In genomic region chr11:78435776-78436349, GRCm38 (mm10) we compare ENCODE assay signal across 9 mouse cellular contexts. TPM values are rescaled to one million over a fixed set of nuclear protein-coding genes. Genes with fewer than 3 reads are reported as not detected.
DNase-seq lines count a peak whose midpoint lies in the region; ATAC-seq lines count a peak whose summit lies in the region.
"Had no signal": no experiment of that assay in that cellular context is flagged by ENCODE, and none has a peak within 500 bp of the region (broad histone marks: within the 10 kb centered on the region; RNA-seq: fewer than 3 reads in every experiment).

No protein-coding gene starts in this region.

- ATAC-seq in forebrain, embryonic 14.5 days = no peak
- peak; percentile 59; the same call in 1 of the 2 replicates for ATAC-seq in limb, embryonic 12.5 days (ENCODE audit: insufficient number of reproducible peaks, insufficient read depth, low FRiP score, low TSS enrichment, low read depth)
- ATAC-seq in neural tube, embryonic 11.5 days (ENCODE audit: insufficient read depth, low FRiP score, low TSS enrichment) = no peak

- no peak overlapping the region for H3K4me2 ChIP-seq in forebrain, embryonic 14.5 days (ENCODE audit: low read length)
- H3K4me2 ChIP-seq in limb, embryonic 12.5 days = peak overlapping the region; percentile 40
- peak overlapping the region; percentile 22 for H3K4me2 ChIP-seq in neural tube, embryonic 11.5 days (ENCODE audit: low read depth)

- DNase-seq in urinary bladder, postnatal 14 days (ENCODE audit: low spot score) = peak; percentile 55
- DNase-seq in urinary bladder, adult 2 months (ENCODE audit: low spot score) = no peak
- peak; percentile 80 for DNase-seq in adrenal gland, postnatal 10 days
- peak; percentile 32 for DNase-seq in forebrain, embryonic 14.5 days (ENCODE audit: low spot score)
- peak; percentile 74 for DNase-seq in neural tube, embryonic 11.5 days (ENCODE audit: low spot score)
- no peak for DNase-seq in frontal cortex, postnatal 10 days (ENCODE audit: low spot score in 2 of 2)
- no peak for DNase-seq in layer of hippocampus, postnatal 14 days (ENCODE audit: low spot score in 2 of 2)

- no peaks in the 10 kb centered on the region for H3K36me3 ChIP-seq in forebrain, embryonic 14.5 days (ENCODE audit: control insufficient read depth, insufficient read depth, low read length)
- no peaks in the 10 kb centered on the region for H3K36me3 ChIP-seq in limb, embryonic 12.5 days
- H3K36me3 ChIP-seq in neural tube, embryonic 11.5 days (ENCODE audit: control insufficient read depth, insufficient read depth, low read length) = no peaks in the 10 kb centered on the region

- no peak overlapping the region for H3K9ac ChIP-seq in forebrain, embryonic 14.5 days (ENCODE audit: low read length)
- no peak overlapping the region for H3K9ac ChIP-seq in limb, embryonic 12.5 days (replicated peaks)
- peak overlapping the region; percentile 2; the same call in 1 of the 2 replicates for H3K9ac ChIP-seq in neural tube, embryonic 11.5 days (ENCODE audit: low read length)

- no peaks in the 10 kb centered on the region for H3K4me1 ChIP-seq in forebrain, embryonic 14.5 days (ENCODE audit: control insufficient read depth, insufficient read depth, low read length)
- peaks cover 11% of the 10 kb centered on the region for H3K4me1 ChIP-seq in limb, embryonic 12.5 days (replicated peaks)
- peaks cover 4% of the 10 kb centered on the region; the same call in 1 of the 2 replicates for H3K4me1 ChIP-seq in neural tube, embryonic 11.5 days (ENCODE audit: control insufficient read depth, insufficient read depth, low read length)

- H3K27ac ChIP-seq in forebrain, embryonic 14.5 days (ENCODE audit: low read depth, low read length) = no peak overlapping the region
- peak overlapping the region; percentile 62 for H3K27ac ChIP-seq in limb, embryonic 12.5 days
- no peak overlapping the region for H3K27ac ChIP-seq in neural tube, embryonic 11.5 days (ENCODE audit: low read depth, low read length)

- no peaks in the 10 kb centered on the region for H3K27me3 ChIP-seq in forebrain, embryonic 14.5 days (replicated peaks; ENCODE audit: control insufficient read depth, insufficient read depth, low read length)
- no peaks in the 10 kb centered on the region for H3K27me3 ChIP-seq in limb, embryonic 12.5 days
- no peaks in the 10 kb centered on the region for H3K27me3 ChIP-seq in neural tube, embryonic 11.5 days (ENCODE audit: control insufficient read depth, insufficient read depth, low read length)

- no peaks in the 10 kb centered on the region for H3K9me3 ChIP-seq in forebrain, embryonic 14.5 days (replicated peaks; ENCODE audit: control insufficient read depth, low read length)
- H3K9me3 ChIP-seq in limb, embryonic 12.5 days = no peaks in the 10 kb centered on the region
- H3K9me3 ChIP-seq in neural tube, embryonic 11.5 days (ENCODE audit: control insufficient read depth, low read length) = no peaks in the 10 kb centered on the region

- no peak overlapping the region for H3K4me3 ChIP-seq in forebrain, embryonic 14.5 days (ENCODE audit: low read depth, low read length)
- no peak overlapping the region for H3K4me3 ChIP-seq in limb, embryonic 12.5 days (replicated peaks)
- H3K4me3 ChIP-seq in neural tube, embryonic 11.5 days (ENCODE audit: low read depth, low read length) = no peak overlapping the region

- WGBS in forebrain, embryonic 14.5 days = 7% methylated on average over 19 of the region's 19 CpGs
- 6% methylated on average over 19 of the region's 19 CpGs for WGBS in limb, embryonic 12.5 days
- 7% methylated on average over 19 of the region's 19 CpGs for WGBS in neural tube, embryonic 11.5 days

RNA-seq across cellular contexts. Expression of gene Slc13a2, which starts 13.8 kb away (rescaled TPM):
- polyA plus RNA-seq in urinary bladder, adult 2 months (2012; rRNA removed) = 0.04 and 0.07 TPM in 2 replicates
- not detected for total RNA-seq in adrenal gland, postnatal 10 days (2021)
- polyA plus RNA-seq in forebrain, embryonic 14.5 days (2014; fragmentation: Nextera tagmentation; extraction: Ambion mirVana) = not detected in 2 replicates
- not detected in 2 replicates for polyA plus RNA-seq in limb, embryonic 12.5 days (2016; fragmentation: Nextera tagmentation; extraction: Ambion mirVana)
- polyA plus RNA-seq in neural tube, embryonic 11.5 days (2014; fragmentation: Nextera tagmentation; extraction: Ambion mirVana) = not detected in 2 replicates
- total RNA-seq in layer of hippocampus, postnatal 14 days (2021) = not detected

RNA-seq across cellular contexts. Expression of gene Slc46a1, which starts 29.6 kb away (rescaled TPM):
- polyA plus RNA-seq in urinary bladder, adult 2 months (2012; rRNA removed) = 24.3 and 26.3 TPM in 2 replicates
- 10 to 100 TPM; 13.2 to 14.8 TPM for total RNA-seq in adrenal gland, postnatal 10 days (2021)
- 18.4 and 19.2 TPM in 2 replicates for polyA plus RNA-seq in forebrain, embryonic 14.5 days (2014; fragmentation: Nextera tagmentation; extraction: Ambion mirVana)
- 15.0 and 17.1 TPM in 2 replicates for polyA plus RNA-seq in limb, embryonic 12.5 days (2016; fragmentation: Nextera tagmentation; extraction: Ambion mirVana)
- polyA plus RNA-seq in neural tube, embryonic 11.5 days (2014; fragmentation: Nextera tagmentation; extraction: Ambion mirVana) = 17.6 and 19.6 TPM in 2 replicates
- 1 to 10 TPM; 9.6 to 9.8 TPM for total RNA-seq in layer of hippocampus, postnatal 14 days (2021)

RNA-seq across cellular contexts. Expression of gene Foxn1, which starts 49.5 kb away (rescaled TPM):
- 0.08 and 0.15 TPM in 2 replicates for polyA plus RNA-seq in urinary bladder, adult 2 months (2012; rRNA removed)
- under 1 TPM in 1 of 2 experiments, not detected in 1; 0.09 TPM for total RNA-seq in adrenal gland, postnatal 10 days (2021)
- polyA plus RNA-seq in forebrain, embryonic 14.5 days (2014; fragmentation: Nextera tagmentation; extraction: Ambion mirVana) = not detected in 2 replicates
- not detected in 2 replicates for polyA plus RNA-seq in limb, embryonic 12.5 days (2016; fragmentation: Nextera tagmentation; extraction: Ambion mirVana)
- not detected in 2 replicates for polyA plus RNA-seq in neural tube, embryonic 11.5 days (2014; fragmentation: Nextera tagmentation; extraction: Ambion mirVana)
- total RNA-seq in layer of hippocampus, postnatal 14 days (2021) = not detected
- polyA plus RNA-seq: liver, embryonic 16.5 days had no signal

Comparison
In these comparisons a context has a peak if more than half of its experiments do, and no peak if none do; other contexts are left out.
1. DNase-seq: peak in urinary bladder, postnatal 14 days (single experiment), adrenal gland, postnatal 10 days (single experiment), forebrain, embryonic 14.5 days (single experiment) and neural tube, embryonic 11.5 days (single experiment); none in urinary bladder, adult 2 months (single experiment), frontal cortex, postnatal 10 days (0 of 2) and layer of hippocampus, postnatal 14 days (0 of 2).